Mouse (Mus musculus) kidney, adult 2 months (tissue): ENCODE results near the gene Pafah1b1.

Source experiments
- CTCF ChIP-seq: fragments of 200-500 bp; conservative IDR thresholded peaks from 2 replicates; pipeline ENCODE4 v1.5.1; 2011; ENCODE audit warnings: low read depth, mild to moderate bottlenecking, control low read depth, low read length, moderate library complexity, mixed read lengths; ENCODE audit not compliant: insufficient read depth, insufficient read length
- POLR2A ChIP-seq: fragments of 200-500 bp; IDR thresholded peaks from one replicate; pipeline ENCODE4 v1.6.1; 2011; ENCODE audit warnings: low read depth, low read length, control low read depth

- no peak for TF ChIP-seq CTCF
- no peak for TF ChIP-seq POLR2A
These were observed 3.3 kb downstream of the Pafah1b1 start for GRCm38 (mm10) chr11:74721141-74721540.
